Mouse (Mus musculus): ENCODE results near the gene Gm10058. TPM values are rescaled to one million over a fixed set of nuclear protein-coding genes. Genes with fewer than 3 reads are reported as not detected.

The Gm10058 gene
- polyA plus RNA-seq (2017; shearing (Covaris generic)), result not detected

GRCm38 (mm10) chrX:27946785-27947184 is at the start of gene Gm10058:
Gene Gm10058 (minus strand): TSS chrX:27946885.

